Mouse (Mus musculus) small intestine, adult 2 months (tissue): ENCODE data around the gene Cacna1h.

ENCODE experiments used
- CTCF ChIP-seq: fragments of 200-500 bp; IDR thresholded peaks from 2 replicates; pipeline ENCODE4 v1.5.1; 2012; ENCODE audit warnings: low read depth, mild to moderate bottlenecking, control low read depth, inconsistent platforms, low read length, moderate library complexity, mixed read lengths; ENCODE audit not compliant: insufficient replicate concordance, insufficient read length; ENCODE audit errors: extremely low read depth
- POLR2A ChIP-seq: fragments of 200-500 bp; IDR thresholded peaks from 2 replicates; pipeline ENCODE4 v1.6.1; 2012; ENCODE audit warnings: low read depth, mild to moderate bottlenecking, control low read depth, inconsistent platforms, low read length, moderate library complexity

DNA sequence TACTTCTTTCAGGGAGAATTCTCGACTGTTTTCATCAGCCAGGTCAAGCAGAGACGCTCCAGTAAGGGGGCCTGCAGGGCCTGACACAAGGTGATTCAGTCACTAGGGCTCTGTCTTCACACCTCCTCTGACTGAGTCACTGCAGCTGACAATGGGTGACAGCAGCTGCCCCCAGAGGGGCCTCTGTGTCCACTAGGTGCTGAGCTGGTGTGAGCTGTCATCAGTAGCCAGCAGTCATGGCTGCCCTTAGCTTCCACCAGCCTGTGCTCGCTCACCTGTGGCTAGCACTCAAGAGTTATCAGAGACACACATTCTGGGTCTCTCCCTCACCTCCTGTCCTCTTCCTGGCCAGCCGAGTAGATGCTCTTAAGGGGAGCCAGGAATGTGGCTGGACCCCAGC, 47.2 kb upstream of the Cacna1h start:
- TF ChIP-seq POLR2A = no peak
- TF ChIP-seq CTCF = no peak
